Mouse (Mus musculus): ENCODE data around the gene Ttpal. TPM values are rescaled to one million over a fixed set of nuclear protein-coding genes. Genes with fewer than 3 reads are reported as not detected.

Gene Ttpal
- polyA plus RNA-seq, 1 experiment from 2014 or later: 31.4 TPM

DNA sequence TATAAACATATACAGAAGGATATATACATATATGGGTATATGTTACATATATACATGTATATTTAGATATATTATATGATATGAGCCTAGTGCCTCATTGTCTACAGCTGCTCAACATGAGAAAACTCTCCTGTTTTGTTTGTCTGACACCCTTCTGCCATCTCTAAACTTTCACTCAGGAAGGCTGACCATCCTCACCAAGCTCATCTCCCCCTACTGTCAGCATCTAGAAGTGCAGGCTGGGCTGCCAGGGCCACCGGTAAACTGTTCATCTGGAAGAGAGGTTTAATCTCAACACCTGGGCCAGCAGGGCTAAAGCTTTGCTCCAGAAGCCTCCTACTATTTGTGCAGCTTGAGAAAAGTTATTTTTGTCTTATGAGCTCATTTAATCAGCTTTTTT is 2.9 kb upstream of the Ttpal start:
- Histone ChIP-seq H3K9me3 (replicated peaks; ENCODE audit: control insufficient read depth, low read length) (no peaks in the 10 kb centered on the region), H3K36me3 (ENCODE audit: control insufficient read depth, insufficient read depth, low read length) (no peaks in the 10 kb centered on the region), H3K27ac (ENCODE audit: low read length) (no peak overlapping the region), H3K27me3 (ENCODE audit: control insufficient read depth, insufficient read depth, low read length) (no peaks in the 10 kb centered on the region), H3K4me1 (ENCODE audit: control insufficient read depth, insufficient read depth, low read length) (peaks cover 28% of the 10 kb centered on the region), H3K9ac (ENCODE audit: low read length) (no peak overlapping the region), H3K4me2 (ENCODE audit: low read depth, low read length) (no peak overlapping the region), H3K4me3 (replicated peaks; ENCODE audit: low read length) (no peak overlapping the region)
- 0% methylated on average over 1 of the region's 1 CpGs for WGBS
- no peak for ATAC-seq (ENCODE audit: insufficient read depth, low FRiP score)

DNA sequence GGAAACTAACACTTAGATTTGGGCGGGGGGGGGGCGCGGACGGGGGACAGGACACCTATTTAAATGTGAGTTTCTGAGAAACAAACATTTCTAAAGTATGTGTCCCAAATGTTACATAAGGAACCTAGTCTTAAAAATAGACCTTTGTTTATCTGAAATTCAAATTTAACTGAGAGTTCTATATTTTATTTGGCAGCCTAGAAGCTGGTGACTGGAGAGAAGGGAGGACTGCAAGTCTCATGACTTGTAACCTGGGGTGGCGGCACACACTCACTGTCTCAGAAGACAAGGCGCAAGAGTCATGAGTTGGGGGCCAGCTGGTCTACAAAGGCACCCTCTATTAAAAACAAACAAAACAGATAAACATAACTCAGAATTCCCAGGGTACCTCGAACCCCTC is 1.0 kb upstream of the Ttpal start:
- no peaks in the 10 kb centered on the region for H3K9me3 ChIP-seq (replicated peaks; ENCODE audit: control insufficient read depth, low read length)
- H3K4me1 ChIP-seq (ENCODE audit: control insufficient read depth, insufficient read depth, low read length): peaks cover 21% of the 10 kb centered on the region
- no peak overlapping the region for H3K27ac ChIP-seq (ENCODE audit: low read length)
- H3K36me3 ChIP-seq (ENCODE audit: control insufficient read depth, insufficient read depth, low read length): no peaks in the 10 kb centered on the region
- no peak overlapping the region for H3K4me2 ChIP-seq (ENCODE audit: low read depth, low read length)
- H3K9ac ChIP-seq (ENCODE audit: low read length): no peak overlapping the region
- H3K27me3 ChIP-seq (ENCODE audit: control insufficient read depth, insufficient read depth, low read length): no peaks in the 10 kb centered on the region
- WGBS: 83% methylated on average over 7 of the region's 7 CpGs
- H3K4me3 ChIP-seq (replicated peaks; ENCODE audit: low read length): no peak overlapping the region
- ATAC-seq (ENCODE audit: insufficient read depth, low FRiP score): no peak

DNA sequence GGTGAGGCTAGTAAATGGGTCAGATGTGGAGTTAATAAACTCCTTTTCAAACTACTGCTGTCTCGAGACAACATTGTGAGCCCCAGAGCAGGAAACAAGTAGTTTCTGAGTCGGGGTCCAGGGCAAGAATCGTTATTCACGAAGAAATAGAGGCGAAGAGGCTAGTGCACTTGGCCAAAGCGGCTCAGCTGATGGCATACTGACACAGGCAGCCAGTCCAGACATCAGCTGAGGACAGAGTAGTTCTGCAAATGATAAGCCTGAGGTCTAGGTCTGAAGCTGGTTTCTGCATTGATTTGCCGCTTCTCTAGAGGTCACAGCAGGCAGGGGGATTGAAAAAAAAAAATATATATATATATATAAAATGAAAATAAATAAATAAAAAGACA is 408 bp upstream of the Ttpal start:
- Histone ChIP-seq H3K9ac (ENCODE audit: low read length) (peak overlapping the region; percentile 90), H3K4me3 (replicated peaks; ENCODE audit: low read length) (peak overlapping the region; percentile 70), H3K27ac (ENCODE audit: low read length) (no peak overlapping the region), H3K4me2 (ENCODE audit: low read depth, low read length) (peak overlapping the region; percentile 79), H3K9me3 (replicated peaks; ENCODE audit: control insufficient read depth, low read length) (no peaks in the 10 kb centered on the region), H3K36me3 (ENCODE audit: control insufficient read depth, insufficient read depth, low read length) (no peaks in the 10 kb centered on the region), H3K4me1 (ENCODE audit: control insufficient read depth, insufficient read depth, low read length) (peaks cover 15% of the 10 kb centered on the region), H3K27me3 (ENCODE audit: control insufficient read depth, insufficient read depth, low read length) (no peaks in the 10 kb centered on the region)
- WGBS: 72% methylated on average over 7 of the region's 7 CpGs
- ATAC-seq (ENCODE audit: insufficient read depth, low FRiP score): no peak

DNA sequence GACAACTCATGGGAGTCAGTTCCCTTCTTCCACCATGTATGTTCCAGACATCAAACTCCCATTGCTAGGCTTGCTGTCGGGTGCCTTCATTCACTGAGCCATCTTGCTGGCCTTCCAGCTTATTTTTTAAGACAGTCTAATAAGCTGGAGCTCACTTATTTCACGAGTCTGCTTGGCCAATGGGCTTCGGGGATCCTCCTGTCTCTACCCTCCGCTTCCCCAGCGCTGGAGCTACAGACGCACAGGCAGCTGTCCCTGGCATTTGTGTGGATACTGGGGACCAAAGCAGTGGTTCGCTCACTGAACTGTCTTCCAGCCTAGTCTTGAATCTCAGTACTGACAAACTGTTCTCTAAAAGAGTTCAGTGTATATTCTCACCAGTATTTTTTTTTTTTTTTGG is 4.0 kb downstream of the Ttpal start:
- H3K4me3 ChIP-seq (replicated peaks; ENCODE audit: low read length): no peak overlapping the region
- no peaks in the 10 kb centered on the region for H3K9me3 ChIP-seq (replicated peaks; ENCODE audit: control insufficient read depth, low read length)
- peaks cover 13% of the 10 kb centered on the region for H3K4me1 ChIP-seq (ENCODE audit: control insufficient read depth, insufficient read depth, low read length)
- no peak overlapping the region for H3K4me2 ChIP-seq (ENCODE audit: low read depth, low read length)
- H3K36me3 ChIP-seq (ENCODE audit: control insufficient read depth, insufficient read depth, low read length): 0 out of 2 replicates have a peak, but pooled peaks cover 5% of the 10 kb centered on the region
- WGBS: 82% methylated on average over 7 of the region's 7 CpGs
- H3K9ac ChIP-seq (ENCODE audit: low read length): no peak overlapping the region
- ATAC-seq (ENCODE audit: insufficient read depth, low FRiP score): no peak
- H3K27me3 ChIP-seq (ENCODE audit: control insufficient read depth, insufficient read depth, low read length): no peaks in the 10 kb centered on the region
- no peak overlapping the region for H3K27ac ChIP-seq (ENCODE audit: low read length)

DNA sequence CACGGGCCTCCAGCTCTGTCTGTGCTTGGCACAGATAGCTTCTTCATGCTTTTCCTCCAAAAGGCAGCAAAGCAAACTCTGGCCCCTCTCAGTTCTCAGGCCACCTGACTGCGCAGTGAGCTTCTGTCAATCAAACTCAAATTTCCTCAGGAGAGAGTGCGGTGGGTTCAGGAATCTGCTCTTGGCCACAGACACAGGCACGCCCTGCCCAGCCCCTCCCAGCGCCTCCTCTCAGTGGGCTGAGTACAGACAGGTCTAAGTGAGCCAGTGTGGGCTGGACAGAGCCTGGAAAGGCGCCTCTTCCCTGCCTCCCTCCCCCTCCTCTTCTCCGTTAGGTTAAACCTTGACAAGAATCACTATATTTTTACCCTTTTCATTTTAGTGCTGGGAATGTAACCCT is 5.9 kb downstream of the Ttpal start:
- no peak overlapping the region for H3K27ac ChIP-seq (ENCODE audit: low read length)
- H3K9me3 ChIP-seq (replicated peaks; ENCODE audit: control insufficient read depth, low read length): no peaks in the 10 kb centered on the region
- H3K9ac ChIP-seq (ENCODE audit: low read length): no peak overlapping the region; the same call in 1 of the 2 replicates
- H3K4me2 ChIP-seq (ENCODE audit: low read depth, low read length): no peak overlapping the region
- no peak for ATAC-seq (ENCODE audit: insufficient read depth, low FRiP score)
- peaks cover 9% of the 10 kb centered on the region for H3K36me3 ChIP-seq (ENCODE audit: control insufficient read depth, insufficient read depth, low read length)
- no peaks in the 10 kb centered on the region for H3K27me3 ChIP-seq (ENCODE audit: control insufficient read depth, insufficient read depth, low read length)
- no peak overlapping the region for H3K4me3 ChIP-seq (replicated peaks; ENCODE audit: low read length)
- H3K4me1 ChIP-seq (ENCODE audit: control insufficient read depth, insufficient read depth, low read length): peaks cover 4% of the 10 kb centered on the region
- WGBS: 77% methylated on average over 7 of the region's 7 CpGs

DNA sequence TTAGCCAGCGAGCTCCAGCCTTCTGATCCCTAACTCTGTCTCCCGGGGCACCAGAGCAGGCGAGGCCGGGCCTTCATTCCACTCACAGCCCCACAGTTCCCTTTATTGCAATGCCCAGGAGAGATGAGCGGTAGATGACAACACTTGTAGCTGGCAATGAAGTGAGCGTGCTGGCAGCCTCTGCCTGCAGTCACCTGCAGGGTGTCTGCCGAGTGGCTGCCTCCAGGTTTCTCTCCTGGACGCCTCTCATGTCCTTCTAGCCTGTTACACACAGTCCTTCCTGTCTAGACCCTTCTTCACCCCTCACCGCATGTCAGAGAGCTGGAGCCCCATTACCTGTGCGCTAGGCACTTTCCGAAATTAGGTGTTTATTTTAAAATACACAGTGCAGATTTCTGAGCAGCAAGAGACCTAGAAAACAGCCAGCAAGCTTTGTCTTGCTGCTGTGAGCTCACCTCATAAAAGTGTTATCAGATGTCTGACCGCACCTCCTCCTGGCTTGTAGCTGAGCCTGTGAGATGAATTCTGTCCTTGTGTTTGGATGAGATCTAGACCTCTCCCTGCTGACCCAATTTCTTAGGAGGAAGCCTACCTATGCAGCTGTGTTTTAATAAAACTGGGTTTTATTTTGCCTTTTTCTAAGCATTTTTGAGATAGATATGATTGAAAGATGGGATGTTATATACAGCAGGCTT is 7.3 kb downstream of the Ttpal start:
- Histone ChIP-seq H3K36me3 (ENCODE audit: control insufficient read depth, insufficient read depth, low read length) (peaks cover 13% of the 10 kb centered on the region), H3K27me3 (ENCODE audit: control insufficient read depth, insufficient read depth, low read length) (no peaks in the 10 kb centered on the region), H3K4me3 (replicated peaks; ENCODE audit: low read length) (no peak overlapping the region), H3K9me3 (replicated peaks; ENCODE audit: control insufficient read depth, low read length) (no peaks in the 10 kb centered on the region), H3K4me2 (ENCODE audit: low read depth, low read length) (no peak overlapping the region), H3K27ac (ENCODE audit: low read length) (no peak overlapping the region), H3K4me1 (ENCODE audit: control insufficient read depth, insufficient read depth, low read length) (no peaks in the 10 kb centered on the region), H3K9ac (ENCODE audit: low read length) (no peak overlapping the region)
- WGBS: 84% methylated on average over 12 of the region's 12 CpGs
- no peak for ATAC-seq (ENCODE audit: insufficient read depth, low FRiP score)

DNA sequence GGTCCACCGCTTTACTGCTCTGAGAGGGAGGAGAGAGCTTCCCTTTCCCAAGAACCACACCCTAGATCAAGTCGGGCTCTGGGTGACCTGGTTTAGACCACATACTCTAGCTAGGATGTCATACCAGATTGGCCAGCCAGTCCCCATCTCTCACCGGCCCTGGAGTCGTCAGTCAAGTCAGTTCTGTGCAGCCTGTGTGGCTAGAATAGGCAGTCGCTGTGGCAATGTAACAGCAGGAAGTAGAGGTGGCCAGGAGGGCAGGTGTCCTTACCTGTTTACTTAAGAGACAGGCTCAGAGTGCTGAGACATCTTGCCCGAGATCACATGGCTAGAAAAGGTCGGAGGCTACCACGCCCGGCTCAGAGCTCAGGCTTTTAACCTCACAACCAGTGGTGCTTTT is 9.1 kb downstream of the Ttpal start:
- H3K4me3 ChIP-seq (replicated peaks; ENCODE audit: low read length): no peak overlapping the region
- peak; percentile 56; the same call in 1 of the 2 replicates for ATAC-seq (ENCODE audit: insufficient read depth, low FRiP score)
- H3K36me3 ChIP-seq (ENCODE audit: control insufficient read depth, insufficient read depth, low read length): peaks cover 16% of the 10 kb centered on the region
- WGBS: 65% methylated on average over 9 of the region's 9 CpGs
- no peaks in the 10 kb centered on the region for H3K4me1 ChIP-seq (ENCODE audit: control insufficient read depth, insufficient read depth, low read length)
- no peaks in the 10 kb centered on the region for H3K27me3 ChIP-seq (ENCODE audit: control insufficient read depth, insufficient read depth, low read length)
- no peak overlapping the region for H3K9ac ChIP-seq (ENCODE audit: low read length)
- no peaks in the 10 kb centered on the region for H3K9me3 ChIP-seq (replicated peaks; ENCODE audit: control insufficient read depth, low read length)
- H3K27ac ChIP-seq (ENCODE audit: low read length): no peak overlapping the region
- no peak overlapping the region for H3K4me2 ChIP-seq (ENCODE audit: low read depth, low read length)

DNA sequence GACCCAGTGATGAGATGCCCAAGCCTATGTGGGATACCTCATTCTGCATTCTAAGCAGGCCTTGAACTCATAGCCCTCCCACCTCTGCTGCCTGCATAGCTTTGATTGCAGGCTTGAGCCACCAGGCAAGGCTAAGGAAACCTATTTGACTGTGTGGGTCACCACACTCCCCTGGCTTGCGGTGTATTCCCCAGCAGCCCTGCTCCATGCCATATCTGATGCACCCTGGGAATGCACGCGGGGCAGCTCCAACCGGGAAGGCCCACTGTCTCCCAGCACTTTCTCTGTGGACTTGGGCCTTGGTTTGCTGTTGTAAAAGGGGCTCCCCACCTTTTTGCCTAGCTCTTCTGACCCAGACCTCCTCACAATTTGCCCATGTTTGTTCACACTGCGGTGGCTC is 11.1 kb downstream of the Ttpal start:
- Histone ChIP-seq H3K4me1 (ENCODE audit: control insufficient read depth, insufficient read depth, low read length) (no peaks in the 10 kb centered on the region), H3K9ac (ENCODE audit: low read length) (no peak overlapping the region), H3K4me3 (replicated peaks; ENCODE audit: low read length) (no peak overlapping the region), H3K36me3 (ENCODE audit: control insufficient read depth, insufficient read depth, low read length) (peaks cover 18% of the 10 kb centered on the region), H3K9me3 (replicated peaks; ENCODE audit: control insufficient read depth, low read length) (no peaks in the 10 kb centered on the region), H3K27ac (ENCODE audit: low read length) (no peak overlapping the region), H3K27me3 (ENCODE audit: control insufficient read depth, insufficient read depth, low read length) (no peaks in the 10 kb centered on the region), H3K4me2 (ENCODE audit: low read depth, low read length) (no peak overlapping the region)
- ATAC-seq (ENCODE audit: insufficient read depth, low FRiP score): no peak
- WGBS: 95% methylated on average over 5 of the region's 5 CpGs

DNA sequence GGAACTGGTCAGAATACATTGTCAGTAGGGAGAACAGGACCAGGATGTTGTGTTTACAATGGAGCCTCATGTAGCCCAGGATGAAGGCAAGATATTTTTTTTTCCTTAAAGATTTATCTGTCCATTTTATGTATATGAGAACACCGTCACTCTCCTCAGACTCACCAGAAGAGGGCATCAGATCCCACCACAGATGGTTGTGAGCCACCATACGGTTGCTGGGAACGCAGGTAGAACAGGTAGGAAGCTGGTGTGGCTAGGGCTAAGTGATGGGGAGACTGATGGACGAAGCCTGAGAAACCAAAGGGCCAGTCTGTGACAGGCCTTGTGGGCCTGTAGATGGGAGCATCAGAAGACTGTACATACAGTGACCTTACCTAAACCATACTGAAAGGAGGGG is 11.9 kb downstream of the Ttpal start:
- WGBS: 94% methylated on average over 4 of the region's 4 CpGs
- Histone ChIP-seq H3K4me1 (ENCODE audit: control insufficient read depth, insufficient read depth, low read length) (no peaks in the 10 kb centered on the region), H3K27me3 (ENCODE audit: control insufficient read depth, insufficient read depth, low read length) (no peaks in the 10 kb centered on the region), H3K9me3 (replicated peaks; ENCODE audit: control insufficient read depth, low read length) (no peaks in the 10 kb centered on the region), H3K4me3 (replicated peaks; ENCODE audit: low read length) (no peak overlapping the region), H3K27ac (ENCODE audit: low read length) (no peak overlapping the region), H3K9ac (ENCODE audit: low read length) (no peak overlapping the region), H3K36me3 (ENCODE audit: control insufficient read depth, insufficient read depth, low read length) (peaks cover 19% of the 10 kb centered on the region), H3K4me2 (ENCODE audit: low read depth, low read length) (no peak overlapping the region)
- no peak for ATAC-seq (ENCODE audit: insufficient read depth, low FRiP score)

Measured in stomach, embryonic 16.5 days (tissue).